Mouse (Mus musculus) forebrain, embryonic 13.5 days (tissue): Measurements from ENCODE around the gene Gla. TPM values are rescaled to one million over a fixed set of nuclear protein-coding genes. Genes with fewer than 3 reads are reported as not detected.

Experiments used
- ATAC-seq: fragments of 200-750 bp; cut with Nextera tagmentation; 2 replicates; pipeline ENCODE4 v1.8.0; 2017
- H3K27ac ChIP-seq: fragments of 300-500 bp; sonication (generic); 2 replicates; pipeline ENCODE4 v1.5.1; 2015; ENCODE audit warnings: inconsistent platforms, mild to moderate bottlenecking, moderate library complexity
- H3K27me3 ChIP-seq: fragments of 300-500 bp; sonication (generic); 2 replicates; pipeline ENCODE4 v1.6.1; 2015; ENCODE audit warnings: mild to moderate bottlenecking, inconsistent platforms
- H3K36me3 ChIP-seq: fragments of 300-500 bp; sonication (generic); 2 replicates; pipeline ENCODE4 v1.6.1; 2015; ENCODE audit warnings: mild to moderate bottlenecking, inconsistent platforms; ENCODE audit not compliant: poor library complexity, severe bottlenecking
- H3K4me1 ChIP-seq: fragments of 300-500 bp; sonication (generic); 2 replicates; pipeline ENCODE4 v1.6.1; 2015; ENCODE audit warnings: inconsistent platforms
- H3K4me2 ChIP-seq: fragments of 300-500 bp; sonication (generic); 2 replicates; pipeline ENCODE4 v1.6.1; 2015; ENCODE audit warnings: inconsistent platforms, mild to moderate bottlenecking, moderate library complexity
- H3K4me3 ChIP-seq: fragments of 300-500 bp; sonication (generic); 2 replicates; pipeline ENCODE4 v1.5.1; 2015; ENCODE audit warnings: mild to moderate bottlenecking, inconsistent platforms
- H3K9ac ChIP-seq: fragments of 300-500 bp; sonication (generic); 2 replicates; pipeline ENCODE4 v1.6.1; 2015; ENCODE audit warnings: mild to moderate bottlenecking, inconsistent platforms
- H3K9me3 ChIP-seq: fragments of 300-500 bp; sonication (generic); replicated peaks from 2 replicates; pipeline ENCODE4 v1.6.1; 2016; ENCODE audit warnings: inconsistent platforms
- WGBS: fragments of 180-500 bp; shearing (Covaris S2); methylation state at CpG from one replicate; pipeline ENCODE4 v1.1.7; 2015; 5-methylcytosine and 5-hydroxymethylcytosine counted together
- polyA plus RNA-seq: library from polyadenylated mRNA; unstranded; fragments of >200 nt; fragmentation: Nextera tagmentation; extraction: Ambion mirVana; gene quantifications from 2 replicates; pipeline ENCODE4 v1.2.1, GENCODE M21; 2015

The Gla gene
- 3.6 and 4.2 TPM in 2 replicates for polyA plus RNA-seq

DNA sequence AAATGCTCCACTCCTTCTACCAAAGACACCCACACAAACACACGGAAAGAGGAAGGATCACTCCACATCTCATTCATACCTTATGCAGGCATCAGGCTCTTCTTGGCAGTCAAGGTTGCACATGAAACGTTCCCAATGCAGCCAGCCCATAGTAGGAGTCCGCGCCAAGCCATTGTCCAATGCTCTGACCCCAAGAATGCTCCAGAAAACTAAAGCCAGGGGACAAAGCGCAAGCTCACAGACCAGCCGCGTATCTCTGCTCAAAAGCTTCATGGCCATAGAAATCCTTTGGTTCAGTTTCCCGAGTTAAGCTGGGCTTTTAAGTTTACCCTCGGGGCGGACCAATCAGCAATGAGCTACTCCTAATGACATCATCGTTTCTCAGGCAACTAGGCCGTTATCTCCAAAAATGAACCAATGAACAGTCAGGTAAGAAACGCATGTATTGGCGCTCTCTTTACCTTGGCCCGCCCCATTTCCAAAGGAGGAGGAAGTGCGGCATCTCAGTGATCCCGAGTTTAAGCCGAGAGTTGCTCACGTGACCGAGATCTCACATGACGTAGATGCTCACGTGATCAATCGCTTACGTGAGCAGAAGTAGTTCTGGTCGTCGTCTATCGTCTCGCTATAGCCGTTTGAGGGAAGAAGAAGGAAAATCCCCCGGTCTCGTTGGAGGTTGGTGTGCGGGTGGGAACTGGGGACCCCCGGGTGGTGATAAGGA, at the start of gene Gla, which contains the start of gene Hnrnph2:
TSS of gene Gla (minus strand) at position 467 of the 721 bp plus-strand sequence.
TSS of gene Hnrnph2 (plus strand) at position 521 of the 721 bp plus-strand sequence.
- Histone ChIP-seq H3K9ac (peak within 1 kb of the TSS; percentile 65), H3K4me2 (peak within 1 kb of the TSS; percentile 63), H3K27ac (peak within 1 kb of the TSS; percentile 90), H3K4me3 (peak within 1 kb of the TSS; percentile 53), H3K27me3 (no peaks in the 10 kb centered on the region), H3K4me1 (peaks cover 24% of the 10 kb centered on the region), H3K36me3 (no peaks in the 10 kb centered on the region), H3K9me3 (no peaks in the 10 kb centered on the region)
- ATAC-seq, result peak; percentile 99
- 16% methylated on average over 33 of the region's 33 CpGs for WGBS

DNA sequence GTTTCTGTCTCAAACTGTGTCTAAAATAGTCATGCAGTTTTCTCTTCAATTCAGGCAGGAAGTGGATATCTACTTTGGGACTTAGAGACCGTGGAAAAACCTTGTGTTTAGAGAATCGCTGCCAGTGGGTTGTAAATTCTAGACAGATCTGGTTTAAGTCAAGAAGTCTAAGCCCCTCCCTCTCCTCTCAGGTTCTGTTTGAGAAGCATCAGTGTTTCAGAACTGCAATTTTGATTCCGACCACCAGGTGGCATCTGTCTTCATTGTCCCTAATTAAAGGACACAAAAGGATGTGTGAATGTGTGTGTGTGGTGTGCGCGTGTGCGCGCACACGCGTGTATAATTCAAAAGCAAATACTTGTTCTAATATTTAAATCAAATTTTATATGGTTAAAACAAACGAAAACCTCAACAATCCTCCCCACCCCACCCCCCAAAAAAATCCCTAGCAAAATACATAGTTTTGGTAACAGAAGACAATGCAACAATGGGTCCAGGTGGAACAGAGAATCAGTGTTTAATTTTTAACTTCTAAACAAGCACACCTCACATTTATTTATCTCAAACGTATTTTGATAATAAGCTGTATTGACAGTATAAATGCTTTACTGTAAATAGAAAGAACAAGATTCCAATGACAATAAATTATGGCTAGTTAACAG, 47.2 kb upstream of the Gla start:
- no peak overlapping the region for H3K9ac ChIP-seq
- no peak overlapping the region for H3K27ac ChIP-seq
- 13% methylated on average over 11 of the region's 11 CpGs for WGBS
- no peak overlapping the region for H3K4me2 ChIP-seq
- no peaks in the 10 kb centered on the region for H3K27me3 ChIP-seq
- no peaks in the 10 kb centered on the region for H3K36me3 ChIP-seq
- H3K9me3 ChIP-seq, result no peaks in the 10 kb centered on the region
- ATAC-seq, result peak; percentile 79
- no peaks in the 10 kb centered on the region for H3K4me1 ChIP-seq
- H3K4me3 ChIP-seq, result no peak overlapping the region

DNA sequence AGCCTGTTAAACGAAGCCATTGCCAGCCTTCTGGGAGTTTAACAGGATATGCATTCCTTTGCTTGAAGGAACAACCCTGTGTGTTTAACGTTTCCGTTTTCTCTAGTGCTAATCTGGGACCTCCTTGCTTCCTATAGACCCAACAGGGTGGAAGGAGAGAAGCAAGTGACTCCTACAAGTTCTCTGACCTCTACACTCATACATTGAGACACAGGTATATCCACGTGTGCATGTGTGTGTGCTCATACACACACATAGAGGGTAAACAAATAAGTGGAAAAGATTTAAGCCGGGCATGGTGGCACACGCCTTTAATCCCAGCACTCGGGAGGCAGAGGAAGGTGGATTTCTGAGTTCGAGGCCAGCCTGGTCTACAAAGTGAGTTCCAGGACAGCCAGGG, 46.5 kb upstream of the Gla start:
- H3K27ac ChIP-seq, result no peak overlapping the region
- no peaks in the 10 kb centered on the region for H3K4me1 ChIP-seq
- no peaks in the 10 kb centered on the region for H3K9me3 ChIP-seq
- 72% methylated on average over 8 of the region's 8 CpGs for WGBS
- H3K4me3 ChIP-seq, result no peak overlapping the region
- H3K4me2 ChIP-seq, result no peak overlapping the region
- no peak for ATAC-seq
- H3K9ac ChIP-seq, result no peak overlapping the region
- no peaks in the 10 kb centered on the region for H3K36me3 ChIP-seq
- no peaks in the 10 kb centered on the region for H3K27me3 ChIP-seq

- H3K4me2 ChIP-seq, result no peak overlapping the region
- no peaks in the 10 kb centered on the region for H3K4me1 ChIP-seq
- H3K27me3 ChIP-seq, result no peaks in the 10 kb centered on the region
- 95% methylated on average over 1 of the region's 1 CpGs for WGBS
- H3K4me3 ChIP-seq, result no peak overlapping the region
- H3K36me3 ChIP-seq, result no peaks in the 10 kb centered on the region
- no peak overlapping the region for H3K27ac ChIP-seq
- no peak for ATAC-seq
- no peak overlapping the region for H3K9ac ChIP-seq
- no peaks in the 10 kb centered on the region for H3K9me3 ChIP-seq
These were observed 45.4 kb upstream of the Gla start for GRCm38 (mm10) chrX:134646338-134646737.

DNA sequence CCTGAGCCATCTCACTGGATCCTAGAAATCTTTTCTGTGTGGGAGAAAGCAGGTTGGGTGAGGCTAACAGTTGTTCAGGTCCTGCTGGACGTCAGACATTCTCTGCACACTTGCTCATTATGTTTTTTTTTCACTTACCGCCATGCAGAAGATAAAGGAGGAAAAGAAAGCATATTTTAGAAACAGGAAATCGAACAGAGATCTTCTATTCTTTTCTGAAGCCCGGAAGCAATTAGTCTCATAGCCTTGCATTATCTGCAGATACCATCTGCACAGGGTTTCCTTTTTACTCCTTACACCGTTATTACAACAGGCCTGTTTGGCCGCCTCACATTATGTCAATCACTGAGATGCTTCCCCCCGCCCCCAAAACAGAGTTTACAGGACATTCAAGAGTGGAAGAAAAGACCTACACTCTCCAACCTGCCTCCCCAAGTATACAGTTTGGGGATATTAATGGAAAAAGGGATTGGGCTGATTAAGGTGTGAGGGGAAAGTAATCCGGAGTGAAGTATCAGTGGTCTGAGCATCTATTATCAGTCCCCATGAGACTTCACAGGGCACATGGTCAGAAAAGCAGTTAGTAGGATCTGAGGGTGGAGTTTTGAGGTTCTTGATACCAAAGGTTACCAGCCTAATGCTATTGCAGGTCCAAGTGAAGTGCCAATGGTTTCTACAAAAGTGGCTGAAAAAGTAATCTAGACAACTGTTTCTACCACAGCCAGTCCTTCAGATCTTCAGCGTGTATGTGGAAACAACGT, 40.3 kb upstream of the Gla start:
- no peak overlapping the region for H3K9ac ChIP-seq
- H3K4me2 ChIP-seq, result no peak overlapping the region
- H3K36me3 ChIP-seq, result no peaks in the 10 kb centered on the region
- H3K4me3 ChIP-seq, result no peak overlapping the region
- no peaks in the 10 kb centered on the region for H3K27me3 ChIP-seq
- 68% methylated on average over 10 of the region's 10 CpGs for WGBS
- H3K9me3 ChIP-seq, result no peaks in the 10 kb centered on the region
- no peak overlapping the region for H3K27ac ChIP-seq
- no peaks in the 10 kb centered on the region for H3K4me1 ChIP-seq
- no peak for ATAC-seq

DNA sequence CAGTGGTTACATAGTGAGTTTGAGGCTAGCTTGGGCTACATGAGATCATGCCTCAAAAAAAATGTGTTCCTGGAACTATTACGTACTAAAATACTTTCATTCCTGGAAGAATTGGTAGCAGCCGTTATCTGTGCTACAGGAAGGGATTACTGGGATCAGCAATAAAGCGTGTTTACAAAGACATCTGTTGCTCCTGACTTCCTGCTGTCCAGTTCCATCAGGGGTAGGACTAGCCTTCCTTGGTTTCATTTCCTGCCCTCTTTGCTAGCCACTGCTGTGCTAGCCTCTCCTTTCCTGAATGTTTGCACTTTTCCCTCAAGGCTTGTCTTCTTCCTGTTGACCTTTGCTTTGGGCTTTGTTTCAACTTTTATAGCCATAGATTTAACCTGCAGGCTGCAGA, 34.9 kb upstream of the Gla start:
- WGBS, result 87% methylated on average over 3 of the region's 3 CpGs
- H3K27me3 ChIP-seq, result no peaks in the 10 kb centered on the region
- H3K27ac ChIP-seq, result no peak overlapping the region
- H3K4me1 ChIP-seq, result no peaks in the 10 kb centered on the region
- H3K9me3 ChIP-seq, result no peaks in the 10 kb centered on the region
- no peak overlapping the region for H3K4me2 ChIP-seq
- H3K4me3 ChIP-seq, result no peak overlapping the region
- no peak for ATAC-seq
- H3K36me3 ChIP-seq, result no peaks in the 10 kb centered on the region
- no peak overlapping the region for H3K9ac ChIP-seq

DNA sequence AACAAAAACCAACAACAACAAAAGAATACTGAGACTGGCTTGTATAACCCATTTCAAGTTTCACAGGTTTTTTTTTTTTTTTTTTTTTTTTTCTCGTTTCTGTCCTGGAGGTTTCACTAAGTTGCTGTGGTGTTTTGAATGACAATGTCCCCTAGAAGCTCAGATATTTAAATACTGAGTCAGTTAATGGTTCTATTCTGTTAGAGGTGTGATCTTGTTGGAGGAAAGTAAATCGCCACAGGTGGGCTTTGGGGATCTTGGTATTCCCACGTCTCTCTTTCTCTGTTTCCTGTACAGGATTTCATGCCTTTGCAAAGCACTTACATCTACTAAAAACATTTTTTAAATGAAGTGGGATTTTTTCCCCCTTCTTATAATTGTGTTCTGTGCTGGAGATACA, 34.2 kb upstream of the Gla start:
- Histone ChIP-seq H3K9ac (no peak overlapping the region), H3K4me1 (no peaks in the 10 kb centered on the region), H3K27ac (no peak overlapping the region), H3K27me3 (no peaks in the 10 kb centered on the region), H3K4me3 (no peak overlapping the region), H3K9me3 (no peaks in the 10 kb centered on the region), H3K36me3 (no peaks in the 10 kb centered on the region), H3K4me2 (no peak overlapping the region)
- WGBS, result 49% methylated on average over 3 of the region's 3 CpGs
- no peak for ATAC-seq

GRCm38 (mm10) chrX:134632710-134633109, 31.8 kb upstream of the Gla start:
- ATAC-seq, result no peak
- 90% methylated on average over 5 of the region's 5 CpGs for WGBS
- H3K9me3 ChIP-seq, result no peaks in the 10 kb centered on the region
- no peak overlapping the region for H3K9ac ChIP-seq
- no peak overlapping the region for H3K4me3 ChIP-seq
- no peaks in the 10 kb centered on the region for H3K27me3 ChIP-seq
- H3K36me3 ChIP-seq, result no peaks in the 10 kb centered on the region
- no peak overlapping the region for H3K4me2 ChIP-seq
- no peak overlapping the region for H3K27ac ChIP-seq
- H3K4me1 ChIP-seq, result no peaks in the 10 kb centered on the region

DNA sequence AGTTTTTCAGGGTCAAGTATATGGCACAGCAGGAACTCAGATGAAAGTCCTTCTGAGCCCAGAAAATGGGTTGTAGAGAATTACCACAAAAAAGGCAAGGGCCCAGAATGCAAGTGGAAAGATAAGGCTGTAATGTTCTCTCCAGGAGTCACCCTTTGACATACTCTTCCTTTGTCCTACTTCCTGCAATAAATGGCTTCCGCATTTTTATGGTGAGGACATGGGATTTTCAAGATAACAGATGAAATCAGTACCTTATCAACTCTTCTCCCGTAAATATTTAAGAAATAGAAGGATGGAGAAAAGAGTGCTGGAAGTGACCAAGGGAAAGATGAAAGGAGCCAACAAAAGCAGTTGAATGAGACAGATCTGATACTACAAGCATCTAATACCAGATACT, 27.3 kb upstream of the Gla start:
- Histone ChIP-seq H3K4me3 (no peak overlapping the region), H3K9ac (no peak overlapping the region), H3K27me3 (no peaks in the 10 kb centered on the region), H3K4me1 (no peaks in the 10 kb centered on the region), H3K27ac (no peak overlapping the region), H3K4me2 (no peak overlapping the region), H3K36me3 (no peaks in the 10 kb centered on the region), H3K9me3 (no peaks in the 10 kb centered on the region)
- WGBS, result 89% methylated on average over 2 of the region's 2 CpGs
- no peak for ATAC-seq

- WGBS, result 91% methylated on average over 4 of the region's 4 CpGs
- no peak for ATAC-seq
- Histone ChIP-seq H3K9ac (no peak overlapping the region), H3K4me2 (no peak overlapping the region), H3K27ac (no peak overlapping the region), H3K4me1 (peaks cover 12% of the 10 kb centered on the region; the same call in 1 of the 2 replicates), H3K4me3 (no peak overlapping the region), H3K27me3 (no peaks in the 10 kb centered on the region), H3K36me3 (no peaks in the 10 kb centered on the region), H3K9me3 (no peaks in the 10 kb centered on the region)
These were observed 22.4 kb upstream of the Gla start for GRCm38 (mm10) chrX:134623350-134623749.

GRCm38 (mm10) chrX:134621685-134622084, 20.8 kb upstream of the Gla start:
- Histone ChIP-seq H3K9me3 (no peaks in the 10 kb centered on the region), H3K9ac (no peak overlapping the region), H3K27ac (no peak overlapping the region), H3K4me2 (no peak overlapping the region), H3K4me1 (peaks cover 12% of the 10 kb centered on the region; the same call in 1 of the 2 replicates), H3K27me3 (no peaks in the 10 kb centered on the region), H3K4me3 (no peak overlapping the region), H3K36me3 (no peaks in the 10 kb centered on the region)
- 90% methylated on average over 3 of the region's 3 CpGs for WGBS
- ATAC-seq, result no peak

DNA sequence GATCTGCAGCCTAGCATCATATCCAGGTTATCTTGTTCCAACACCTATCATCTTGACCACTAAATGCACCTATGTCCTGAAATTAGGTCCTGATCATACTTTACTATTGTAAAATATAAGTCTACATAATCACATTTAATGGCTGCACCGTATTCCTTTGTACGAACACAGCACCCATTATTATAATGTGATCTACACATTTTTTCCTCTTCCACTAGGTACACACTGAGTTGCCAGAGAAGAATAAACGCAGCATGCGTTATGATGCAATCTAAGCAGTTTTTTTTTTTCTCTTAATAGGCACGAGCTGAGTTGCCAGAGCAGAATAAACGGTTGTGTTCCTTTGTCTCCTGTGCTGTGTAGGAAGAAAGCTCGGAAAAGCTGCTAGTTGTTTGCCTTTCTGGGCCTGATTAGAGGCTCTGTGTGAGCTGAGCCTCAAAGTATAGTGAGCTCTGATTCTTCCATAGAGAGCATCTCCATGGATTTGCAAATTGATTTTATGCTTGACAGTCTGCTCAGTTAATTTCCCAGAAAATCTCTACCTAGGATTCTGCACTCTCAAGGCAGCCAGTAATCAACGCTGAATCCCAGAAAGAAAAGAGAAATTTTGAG, 19.4 kb upstream of the Gla start:
- Histone ChIP-seq H3K4me3 (no peak overlapping the region), H3K9ac (no peak overlapping the region), H3K27ac (peak overlapping the region; percentile 81), H3K27me3 (no peaks in the 10 kb centered on the region), H3K4me2 (peak overlapping the region; percentile 28), H3K36me3 (no peaks in the 10 kb centered on the region), H3K9me3 (no peaks in the 10 kb centered on the region), H3K4me1 (peaks cover 12% of the 10 kb centered on the region; the same call in 1 of the 2 replicates)
- WGBS, result 26% methylated on average over 8 of the region's 8 CpGs
- peak; percentile 86 for ATAC-seq
